Comparison of ENCODE assay signal across 26 mouse cellular contexts in the genomic region with DNA sequence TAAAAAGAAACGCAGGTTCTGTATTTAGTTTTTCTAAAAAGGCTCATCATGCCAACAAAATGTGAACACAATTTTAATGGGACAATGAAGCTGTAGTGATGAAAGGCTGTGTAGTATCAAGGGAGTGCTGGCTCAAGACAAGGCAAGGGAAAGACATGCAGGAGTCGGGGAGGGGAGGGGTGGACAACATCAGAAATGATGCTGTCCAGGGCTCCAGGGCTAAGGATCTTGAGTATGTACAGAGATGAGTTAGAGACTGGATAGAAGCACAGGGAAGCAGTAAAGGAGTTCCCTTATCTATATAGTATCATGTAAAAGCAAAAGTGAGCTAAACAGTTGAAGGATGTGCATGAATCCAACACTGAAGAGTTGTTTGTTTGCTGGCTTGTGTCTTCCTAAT.
"Had no signal": no experiment of that assay in that cellular context is flagged by ENCODE, and none has a peak within 500 bp of the region (broad histone marks: within the 10 kb centered on the region; RNA-seq: fewer than 3 reads in every experiment).

No protein-coding gene starts in this region.

- ATAC-seq: hindbrain, postnatal 0 days; liver, embryonic 12.5 days had no signal

- H3K4me2 ChIP-seq: heart, embryonic 13.5 days; heart, embryonic 15.5 days; hindbrain, embryonic 13.5 days; hindbrain, embryonic 15.5 days; kidney, embryonic 15.5 days; limb, embryonic 13.5 days; limb, embryonic 15.5 days; liver, embryonic 12.5 days had no signal

- H3K36me3 ChIP-seq: heart, embryonic 10.5 days; heart, embryonic 13.5 days; heart, embryonic 15.5 days; hindbrain, embryonic 13.5 days; hindbrain, embryonic 15.5 days; kidney, embryonic 15.5 days; limb, embryonic 13.5 days; limb, embryonic 15.5 days; liver, embryonic 12.5 days had no signal

- H3K27ac ChIP-seq: gastrocnemius, adult 2 months; heart, embryonic 10.5 days; heart, embryonic 13.5 days; heart, embryonic 15.5 days; hindbrain, embryonic 13.5 days; hindbrain, embryonic 15.5 days; hindbrain, postnatal 0 days; kidney, embryonic 15.5 days; kidney, postnatal 0 days; limb, embryonic 13.5 days; limb, embryonic 15.5 days; liver, embryonic 12.5 days; liver, embryonic 14.5 days had no signal

- H3K27me3 ChIP-seq: heart, embryonic 13.5 days; heart, embryonic 15.5 days; hindbrain, embryonic 13.5 days; hindbrain, embryonic 15.5 days; kidney, embryonic 15.5 days; limb, embryonic 13.5 days; limb, embryonic 15.5 days; liver, embryonic 12.5 days had no signal

- H3K9ac ChIP-seq: heart, embryonic 13.5 days; heart, embryonic 15.5 days; hindbrain, embryonic 13.5 days; hindbrain, embryonic 15.5 days; kidney, embryonic 15.5 days; limb, embryonic 13.5 days; limb, embryonic 15.5 days; liver, embryonic 12.5 days; liver, embryonic 14.5 days had no signal

- H3K9me3 ChIP-seq: heart, embryonic 10.5 days; heart, embryonic 13.5 days; heart, embryonic 15.5 days; hindbrain, embryonic 13.5 days; hindbrain, embryonic 15.5 days; kidney, embryonic 15.5 days; limb, embryonic 13.5 days; limb, embryonic 15.5 days; liver, embryonic 12.5 days had no signal

- H3K4me3 ChIP-seq: gastrocnemius, adult 2 months; heart, embryonic 10.5 days; heart, embryonic 13.5 days; heart, embryonic 15.5 days; hindbrain, embryonic 13.5 days; hindbrain, embryonic 15.5 days; kidney, embryonic 15.5 days; limb, embryonic 13.5 days; limb, embryonic 15.5 days; liver, embryonic 12.5 days had no signal

- DNase-seq: gastrocnemius, adult 2 months; gastrocnemius, postnatal 10 days; gastrocnemius, postnatal 25 days; heart, adult 18-20 months; heart, postnatal 14 days; heart, postnatal 36 days; kidney, adult 11 months; kidney, adult 2 months; kidney, adult 9 months; kidney, postnatal 14 days; kidney, postnatal 36 days; layer of hippocampus, adult 9-11 months; layer of hippocampus, postnatal 36 days; left cerebral cortex, postnatal 4 days had no signal

- H3K4me1 ChIP-seq: heart, embryonic 10.5 days; heart, embryonic 15.5 days; hindbrain, embryonic 13.5 days; kidney, embryonic 15.5 days; limb, embryonic 13.5 days; liver, embryonic 12.5 days had no signal
